Mouse (Mus musculus) layer of hippocampus, postnatal 25 days (tissue): Measurements from ENCODE around the gene Mia3. TPM values are rescaled to one million over a fixed set of nuclear protein-coding genes. Genes with fewer than 3 reads are reported as not detected.
"Not testable (repeated sequence)": the region's sequence is repeated elsewhere in the genome, so short reads cannot be mapped to it uniquely, and the experiment has no call there.

Experiments
- DNase-seq, 2 experiments: peaks; one replicate each; pipeline ENCODE4 v3.0.0; 2022; ENCODE audit warnings: mixed read lengths in 2 of 2, low spot score in 1 of 2; ENCODE audit errors: extremely low spot score in 1 of 2
- total RNA-seq, 2 experiments: library from RNA; stranded (reverse); gene quantifications; 2 replicates each; pipeline ENCODE4 v1.2.3; 2021

The Mia3 gene
- total RNA-seq, 2 experiments from 2014 or later: 210 to 220 TPM

DNA sequence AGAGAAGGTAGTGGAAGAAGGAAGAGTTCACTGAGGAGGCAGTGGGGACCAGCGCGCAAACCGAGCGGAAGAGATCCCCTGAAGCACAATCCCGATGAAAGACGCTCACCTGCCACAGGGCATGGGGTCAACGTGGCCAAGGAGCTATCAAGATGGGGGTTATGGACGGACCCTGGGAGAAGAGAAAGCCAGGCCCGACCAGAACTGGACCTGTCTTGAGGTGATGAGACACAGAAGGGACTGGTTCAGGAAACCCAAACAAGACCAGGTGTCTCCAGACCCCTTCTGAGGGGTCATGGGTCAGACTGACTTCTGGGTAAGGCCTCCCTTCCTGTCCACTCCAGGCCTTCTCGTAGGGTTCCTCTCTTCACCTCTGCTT, 23.5 kb downstream of the Mia3 start:
- DNase-seq: no peak

DNA sequence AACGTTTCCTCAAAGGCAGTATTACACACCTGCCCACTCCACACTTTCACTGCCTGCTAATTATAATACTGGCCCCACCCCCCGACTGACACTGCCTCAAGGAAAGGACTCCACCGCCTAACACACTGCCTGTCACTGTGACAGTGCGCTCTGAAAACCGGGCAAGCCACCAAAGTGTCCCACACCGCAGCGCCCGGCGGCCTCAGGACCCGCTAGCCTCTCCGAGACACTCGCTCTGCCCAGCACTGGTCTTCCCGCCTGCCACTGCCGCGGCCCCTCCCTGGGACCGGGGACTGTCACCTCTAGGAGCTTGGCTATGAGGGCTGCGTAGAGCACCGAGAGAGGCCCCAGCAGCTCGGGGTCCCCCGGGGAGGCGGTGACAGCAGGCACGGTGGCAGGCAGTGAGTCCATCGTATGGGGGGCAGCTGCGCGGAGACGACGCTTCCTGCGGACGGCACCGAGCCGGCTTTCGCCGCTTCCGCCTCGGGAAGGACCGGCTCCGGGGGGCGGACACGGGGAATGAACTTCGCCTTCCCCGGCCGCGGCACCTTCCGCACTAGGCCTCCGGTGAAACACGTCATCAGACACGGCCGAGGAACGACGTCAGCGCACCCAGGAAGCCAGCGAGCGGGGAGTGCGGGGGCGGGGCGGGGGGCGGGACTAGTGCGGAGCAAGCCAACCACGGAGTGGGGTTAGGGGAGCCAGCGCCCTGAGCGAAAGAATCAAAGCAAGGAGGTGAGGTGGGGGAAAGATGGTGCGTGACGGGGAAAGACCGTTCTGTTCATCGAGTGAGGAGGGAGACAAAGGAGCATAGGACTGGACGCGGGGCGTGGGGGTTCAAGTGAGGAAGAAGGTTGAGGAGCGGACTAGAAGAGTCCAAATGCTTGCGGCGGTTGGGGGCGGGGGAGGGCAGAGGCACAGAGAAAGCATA, 24.2 kb downstream of the Mia3 start:
- DNase-seq: peak; percentile 80 to 83

DNA sequence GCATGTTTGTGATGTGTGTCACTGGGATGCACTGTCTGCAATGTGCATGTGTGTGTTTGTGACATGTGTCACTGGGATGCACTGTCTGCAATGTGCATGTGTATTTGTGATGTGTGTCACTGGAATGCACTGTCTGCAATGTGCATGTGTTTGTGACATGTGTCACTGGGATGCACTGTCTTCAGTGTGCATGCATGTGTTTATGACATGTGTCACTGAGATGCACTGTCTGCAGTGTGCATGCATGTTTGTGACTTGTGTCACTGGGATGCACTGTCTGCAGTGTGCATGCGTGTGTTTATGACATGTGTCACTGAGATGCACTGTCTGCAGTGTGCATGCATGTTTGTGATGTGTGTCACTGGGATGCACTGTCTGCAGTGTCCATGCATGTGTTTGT, 26.5 kb downstream of the Mia3 start:
- not testable (repeated sequence) for DNase-seq

DNA sequence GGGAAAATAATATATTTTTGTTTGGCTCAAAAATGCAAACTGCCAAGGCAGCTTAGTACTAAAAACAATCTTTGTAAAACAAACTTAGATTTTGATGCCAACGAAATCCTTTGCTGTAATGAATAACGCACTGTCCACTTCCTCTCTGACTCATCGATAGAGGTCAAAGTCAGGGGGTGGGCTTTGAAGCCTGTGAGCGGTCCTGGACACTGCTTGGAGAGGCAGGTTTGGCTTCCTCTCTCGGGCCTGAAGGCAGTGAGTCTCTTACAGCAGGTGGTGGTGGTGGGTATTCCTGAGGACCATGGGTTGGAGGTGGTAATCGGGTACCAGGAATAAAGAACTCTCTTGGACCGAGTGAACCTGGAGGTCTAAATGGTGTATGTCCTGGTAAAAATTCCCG, 42.2 kb downstream of the Mia3 start:
- no peak for DNase-seq

DNA sequence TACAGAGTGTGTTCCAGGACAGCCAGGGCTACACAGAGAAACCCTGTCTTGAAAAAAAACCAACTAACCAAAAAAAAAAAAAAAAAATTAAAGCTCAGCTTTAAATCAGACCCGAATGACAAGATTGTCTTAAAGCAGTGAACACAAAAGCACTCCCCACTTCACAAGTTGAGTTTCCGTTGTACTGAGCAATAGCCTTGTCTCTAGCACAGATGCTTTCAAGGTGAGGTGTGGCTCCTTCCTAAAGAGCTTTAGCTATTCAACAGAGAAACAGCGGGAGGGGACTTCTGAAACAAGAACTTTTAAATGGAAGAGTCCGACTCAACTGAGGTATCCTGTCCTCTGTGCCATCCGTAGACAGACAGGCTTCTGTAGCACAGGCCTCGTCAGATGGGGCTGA, 44.9 kb downstream of the Mia3 start:
- no peak for DNase-seq

DNA sequence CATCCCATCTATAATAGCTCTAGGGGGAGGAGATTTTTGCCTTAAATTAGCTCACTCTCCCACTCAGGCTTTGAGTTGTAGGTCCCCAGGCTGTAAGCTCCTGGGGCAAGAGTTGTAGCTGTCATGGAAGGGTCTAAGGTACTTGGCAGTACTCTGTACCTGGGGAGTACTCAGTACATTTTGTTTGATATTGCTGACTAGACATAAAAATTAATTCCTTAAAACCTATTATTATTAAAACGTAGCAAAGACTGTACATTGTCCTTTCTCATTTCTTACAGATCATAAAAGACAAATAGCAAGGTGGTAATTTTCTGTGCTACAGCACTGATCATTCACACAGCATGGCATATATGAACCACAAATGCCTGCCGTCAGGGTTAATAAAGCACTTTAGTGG, 45.4 kb downstream of the Mia3 start:
- DNase-seq: no peak

DNA sequence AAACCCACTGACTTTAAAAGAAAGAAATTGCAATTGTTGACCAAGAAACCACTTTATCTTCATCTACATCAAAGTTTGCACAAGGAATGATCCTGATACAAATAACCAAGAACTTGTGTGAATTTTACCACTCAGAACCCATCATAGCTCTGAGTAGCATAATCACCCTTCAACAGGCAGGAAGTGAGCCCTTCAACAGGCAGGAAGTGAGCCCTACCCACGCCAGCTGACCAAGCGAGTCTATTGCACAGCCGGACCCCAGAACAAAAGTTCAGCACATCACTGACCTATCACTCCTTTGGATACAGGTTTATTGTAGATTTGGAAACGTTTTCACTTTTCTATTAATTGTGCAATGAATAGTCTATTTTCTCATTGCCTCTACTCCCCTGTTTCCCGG, 46.9 kb downstream of the Mia3 start:
- not testable (repeated sequence) for DNase-seq

DNA sequence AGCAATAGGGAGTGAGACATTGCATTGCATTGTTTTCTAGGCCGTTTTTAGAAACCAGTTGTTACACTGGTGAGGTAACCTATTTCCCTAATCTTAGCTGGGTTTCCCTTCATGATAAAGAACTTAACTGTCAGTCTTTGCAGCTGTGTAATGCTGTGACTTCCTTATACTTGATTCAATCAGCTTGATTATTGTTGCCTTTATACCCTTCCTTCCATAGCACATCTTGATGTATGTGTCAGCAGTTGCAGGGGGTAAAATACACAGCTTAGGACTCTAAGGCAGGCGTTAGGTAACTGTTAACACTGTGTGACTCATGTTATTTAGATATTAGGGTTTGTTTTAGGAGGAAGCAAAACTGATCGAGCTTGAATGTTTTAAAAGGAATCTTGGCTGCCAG, 48.6 kb downstream of the Mia3 start:
- no peak for DNase-seq

DNA sequence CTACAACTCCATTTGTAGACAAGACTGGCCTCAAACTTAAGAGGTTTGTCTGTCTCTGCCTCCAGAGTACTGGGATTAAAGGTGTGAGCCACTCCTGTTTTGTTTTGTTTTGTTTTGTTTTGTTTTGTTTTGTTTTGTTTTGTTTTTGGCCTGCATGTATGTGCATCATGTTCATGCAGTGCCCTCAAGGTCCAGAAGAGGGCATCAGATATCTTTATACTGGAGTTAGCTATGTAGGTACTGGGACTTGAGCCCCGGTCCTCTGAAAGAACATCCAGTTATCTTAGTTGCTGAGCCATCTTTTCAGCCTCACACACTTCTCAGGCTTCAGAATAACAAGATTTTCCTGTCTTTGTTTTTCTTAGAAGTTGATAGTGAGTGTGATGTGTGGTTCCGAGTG, 53.6 kb downstream of the Mia3 start:
- DNase-seq: no peak

DNA sequence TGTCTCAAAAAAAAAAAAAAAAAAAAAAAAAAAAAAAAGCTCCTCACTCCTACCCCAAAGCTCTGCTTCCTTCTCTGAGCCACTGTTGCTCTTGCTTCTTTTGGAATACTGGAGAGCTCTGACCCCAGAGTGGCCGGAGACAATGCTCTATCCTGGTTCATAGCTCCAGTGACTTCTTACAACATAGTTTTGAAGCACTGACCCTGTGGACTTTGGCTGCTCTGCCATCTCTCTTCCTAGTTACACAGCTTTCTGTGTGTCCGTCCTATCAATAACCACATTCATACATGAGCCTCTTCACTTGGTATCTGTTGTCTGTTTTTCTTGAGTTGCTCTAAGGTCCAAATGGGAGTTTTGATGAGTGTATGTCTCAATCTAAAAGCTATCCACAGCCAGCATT, 57.3 kb downstream of the Mia3 start:
- DNase-seq: no peak

DNA sequence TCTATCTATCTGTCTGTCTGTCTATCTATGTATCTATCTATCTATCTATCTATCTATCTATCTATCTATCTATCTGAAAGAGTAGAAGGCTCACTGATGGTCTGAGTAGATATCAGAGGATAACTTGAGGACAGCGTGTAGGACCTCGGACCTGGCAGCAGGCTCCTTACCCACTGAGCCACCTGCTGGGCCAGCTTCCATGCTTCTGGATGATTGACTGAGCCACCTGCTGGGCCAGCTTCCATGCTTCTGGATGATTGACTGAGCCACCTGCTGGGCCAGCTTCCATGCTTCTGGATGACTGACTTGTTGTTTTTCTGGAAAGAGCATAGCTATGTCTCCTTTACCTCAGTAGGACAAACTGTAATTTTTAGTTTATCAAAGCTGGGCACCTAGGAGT, 59.8 kb downstream of the Mia3 start:
- not testable (repeated sequence) for DNase-seq

DNA sequence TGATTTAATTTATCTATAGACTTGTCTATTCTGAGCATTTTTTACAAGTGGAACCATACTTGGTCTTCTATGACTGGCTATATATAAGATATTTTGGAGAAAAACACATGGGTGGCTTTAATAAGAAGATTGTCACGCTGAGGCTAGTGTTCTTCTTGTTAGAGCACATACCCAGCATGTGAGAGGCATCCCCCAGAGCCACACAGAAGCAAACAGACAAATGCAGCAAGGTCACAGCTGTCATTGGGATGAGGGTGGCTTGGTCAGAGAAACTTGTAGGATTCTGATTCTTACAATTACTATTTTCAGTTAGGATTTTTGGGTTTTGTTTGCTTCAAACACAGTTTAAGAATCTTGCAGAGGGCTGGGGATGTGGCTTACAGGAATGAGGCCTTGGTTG, 60.9 kb downstream of the Mia3 start:
- no peak for DNase-seq

DNA sequence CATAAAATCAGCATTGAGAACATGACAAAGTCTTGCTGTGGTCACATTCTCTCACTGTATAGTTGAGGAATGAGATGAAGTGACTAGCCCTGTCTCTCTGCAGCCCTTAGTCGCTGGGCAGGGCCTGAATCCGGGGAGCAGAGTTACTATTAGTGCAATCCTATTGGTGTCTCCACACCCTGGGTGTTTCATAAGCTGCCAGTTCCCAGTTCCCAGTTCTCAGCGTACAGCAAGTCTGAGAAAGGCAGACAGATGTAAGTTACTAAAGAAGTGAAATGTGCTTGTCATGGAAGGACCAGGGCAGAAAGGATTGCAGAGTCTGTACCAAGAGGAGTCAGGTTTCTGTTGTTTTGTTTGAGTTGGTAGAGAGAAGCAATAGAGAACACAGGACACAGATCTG, 61.8 kb downstream of the Mia3 start:
- no peak for DNase-seq

DNA sequence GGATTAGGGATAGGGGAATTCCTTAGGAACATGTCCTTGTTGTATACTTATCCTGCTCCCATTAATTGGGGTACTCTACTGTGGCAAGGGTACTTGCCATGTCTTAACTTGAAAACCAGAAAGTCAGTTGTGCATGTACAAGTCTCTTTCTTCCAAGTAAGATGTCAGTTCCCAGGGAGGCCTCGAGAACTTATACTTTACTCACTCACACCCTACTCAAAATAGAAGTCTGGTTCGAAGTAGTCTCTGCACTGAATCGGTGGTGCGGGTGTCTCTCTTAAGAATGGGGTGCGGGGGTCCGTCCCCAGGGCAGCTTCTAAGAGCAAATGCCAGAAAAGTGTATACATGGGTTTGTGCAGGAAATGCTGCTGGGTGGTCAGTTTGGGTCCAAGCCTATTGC, 70.2 kb downstream of the Mia3 start:
- peak; percentile 89 to 100 for DNase-seq

DNA sequence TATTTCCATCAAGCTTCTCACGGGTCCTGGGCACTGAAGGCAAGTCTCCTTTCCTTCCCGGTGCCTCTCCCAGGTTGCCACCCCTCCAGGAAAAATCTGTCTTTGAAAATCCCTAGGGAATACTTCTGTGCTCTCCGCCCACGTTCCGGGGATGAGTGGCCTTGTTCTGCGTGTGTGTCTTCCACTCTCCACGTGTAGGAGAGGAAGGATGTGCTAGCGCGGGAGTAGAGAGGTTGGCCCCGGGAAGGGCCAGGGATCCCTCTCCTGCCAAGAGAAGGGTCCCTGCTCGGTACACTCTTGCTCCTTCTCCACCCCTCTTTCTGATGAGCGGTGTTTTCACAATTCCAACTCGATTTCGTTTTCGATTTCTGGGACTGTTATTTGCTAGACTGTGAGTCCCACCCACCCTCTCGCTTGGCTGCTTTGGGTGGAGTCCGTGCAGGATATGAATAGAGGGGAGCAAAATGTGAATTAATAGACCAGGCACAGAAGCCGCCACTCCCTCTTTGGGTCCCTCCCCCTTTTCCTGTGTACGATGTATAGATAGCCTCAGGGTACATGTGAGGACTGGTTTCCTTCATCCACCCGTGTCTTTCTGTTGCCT, 71.4 kb downstream of the Mia3 start:
- DNase-seq: peak in 1 of 2 experiments; percentile 16

DNA sequence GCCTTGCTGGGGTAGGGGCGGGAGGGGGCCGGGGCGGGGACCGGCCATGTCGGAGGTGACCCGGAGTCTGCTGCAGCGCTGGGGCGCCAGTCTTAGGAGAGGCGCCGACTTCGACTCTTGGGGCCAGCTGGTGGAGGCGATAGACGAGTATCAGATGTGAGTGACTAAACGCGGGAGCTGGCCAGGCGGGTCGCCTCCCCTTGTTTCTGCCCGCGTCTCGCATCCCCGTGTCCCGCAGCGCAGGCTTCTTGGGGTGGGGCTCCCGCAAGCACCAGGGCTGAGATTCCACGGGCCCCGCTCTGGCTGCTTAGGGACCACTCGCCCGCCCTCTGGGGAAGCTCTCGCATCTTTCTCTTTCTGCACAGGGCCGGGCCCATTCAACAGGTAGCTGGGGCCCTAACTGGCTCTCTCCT, 71.9 kb downstream of the Mia3 start:
- peak; percentile 16 to 40 for DNase-seq

DNA sequence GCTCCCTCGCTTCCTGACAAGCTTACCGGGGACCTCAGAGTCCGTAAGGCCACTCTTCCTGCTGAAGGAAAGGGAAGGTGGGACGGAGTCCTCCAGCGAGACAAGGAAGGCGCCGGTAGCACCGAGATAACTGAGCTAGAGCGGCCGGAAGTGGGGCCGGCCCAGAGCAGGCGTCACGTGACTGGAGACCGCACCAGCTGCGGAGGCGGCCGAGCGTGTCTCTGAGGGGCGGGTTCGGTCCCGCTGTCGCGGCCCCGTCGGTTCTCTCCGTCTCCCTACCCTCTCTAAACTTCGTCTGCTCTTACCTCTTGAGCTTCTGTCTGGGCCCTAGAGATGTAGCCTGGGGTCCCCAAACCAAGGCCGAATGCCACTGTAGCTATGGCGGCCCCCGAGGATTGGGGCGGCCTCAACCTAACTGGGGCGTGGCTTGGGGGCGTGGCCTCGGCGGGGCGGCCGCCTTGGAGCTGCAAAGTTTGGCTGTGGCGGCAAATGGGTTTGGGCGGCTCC, 72.4 kb downstream of the Mia3 start, which contains the start of gene Brox:
Gene Brox, minus strand, starts transcription at position 393 of the 507 bp plus-strand sequence.
- peak; percentile 90 to 92 for DNase-seq

DNA sequence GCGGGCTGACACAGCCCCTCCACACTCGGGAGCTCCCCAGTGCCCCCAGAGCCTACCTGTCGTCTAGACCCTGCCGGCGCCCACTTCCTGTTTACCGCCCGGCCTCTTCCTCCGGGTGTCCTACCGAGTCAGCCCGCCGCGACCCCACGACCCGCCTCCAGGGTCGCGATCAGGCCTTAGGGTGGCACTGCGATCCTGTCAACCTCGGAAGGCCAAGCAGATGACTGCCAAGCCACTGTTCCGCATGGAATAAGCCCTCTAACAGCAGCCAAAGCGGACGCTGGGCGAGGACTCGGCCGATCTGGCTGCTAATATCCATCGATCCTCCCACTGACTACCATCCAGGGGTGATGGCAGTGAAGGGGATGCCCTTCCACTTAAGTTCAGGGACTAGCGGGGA, 72.9 kb downstream of the Mia3 start, which contains the start of gene Aida:
Gene Aida, plus strand, starts transcription at position 126 of the 400 bp plus-strand sequence.
- DNase-seq: peak; percentile 24 to 26

DNA sequence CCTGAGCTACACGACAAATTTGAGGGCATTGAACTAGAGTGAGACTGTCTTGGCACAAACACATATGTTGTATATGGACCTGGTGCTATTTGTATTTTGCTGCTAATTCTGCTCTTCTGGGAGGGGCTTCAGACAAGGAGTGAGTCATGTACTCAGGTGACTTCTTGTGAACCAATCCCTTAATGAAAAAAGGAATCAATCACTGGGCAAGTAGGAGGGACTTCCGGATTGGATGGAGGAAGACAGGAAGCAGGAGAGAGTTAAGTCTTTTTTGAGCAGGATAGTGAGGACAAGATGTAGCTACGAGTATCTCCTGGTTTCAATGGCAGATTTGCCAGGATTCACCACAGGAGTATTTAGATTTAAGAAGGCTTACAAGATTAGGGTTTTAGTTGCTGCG, 79.8 kb downstream of the Mia3 start:
- no peak for DNase-seq

DNA sequence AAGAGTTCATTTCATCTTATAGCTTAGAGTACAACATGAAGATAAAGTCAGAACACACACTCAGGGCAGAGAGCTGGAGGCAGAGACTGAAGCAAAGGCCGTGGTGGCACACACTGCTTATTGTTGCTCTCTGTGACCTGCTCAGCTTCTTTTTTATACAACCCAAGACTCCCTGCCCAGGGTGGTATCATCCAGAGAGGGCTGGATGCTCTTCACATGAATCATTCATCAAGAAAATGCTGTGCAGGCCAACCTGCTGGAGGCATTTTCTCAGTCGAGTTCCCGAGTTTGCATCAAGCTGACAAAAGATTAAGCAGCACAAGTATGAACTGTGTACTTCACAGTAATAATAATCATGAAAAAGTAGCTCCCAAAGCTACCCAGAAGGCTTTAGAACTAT, 81.0 kb downstream of the Mia3 start:
- DNase-seq: no peak
